Mouse (Mus musculus) testis, adult 2 months (tissue): ENCODE measurements at regions not wholly inside any gene's neighbourhood (a gene's known extent, or its start where the extent isn't known, plus 50 kb on each side); places are given as distances from the start of the nearest gene placed in this dataset.

ENCODE experiments used
- CTCF ChIP-seq: fragments of 200-500 bp; IDR thresholded peaks from 2 replicates; pipeline ENCODE4 v1.5.1; 2012; ENCODE audit warnings: low read depth, mild to moderate bottlenecking, inconsistent platforms, low read length, moderate library complexity; ENCODE audit not compliant: control insufficient read depth, insufficient read depth, insufficient replicate concordance
- POLR2A ChIP-seq: fragments of 200-500 bp; IDR thresholded peaks from 2 replicates; pipeline ENCODE4 v1.6.1; 2012; ENCODE audit warnings: low read depth, mild to moderate bottlenecking, inconsistent platforms, low read length, moderate library complexity; ENCODE audit not compliant: control insufficient read depth

- no peak for TF ChIP-seq CTCF
- TF ChIP-seq POLR2A = no peak
Observed at GRCm38 (mm10) chr12:70650470-70650869, 174.8 kb upstream of the Frmd6 start.
